Mouse (Mus musculus): ENCODE results near the gene Pick1.

Pick1 gene

DNA sequence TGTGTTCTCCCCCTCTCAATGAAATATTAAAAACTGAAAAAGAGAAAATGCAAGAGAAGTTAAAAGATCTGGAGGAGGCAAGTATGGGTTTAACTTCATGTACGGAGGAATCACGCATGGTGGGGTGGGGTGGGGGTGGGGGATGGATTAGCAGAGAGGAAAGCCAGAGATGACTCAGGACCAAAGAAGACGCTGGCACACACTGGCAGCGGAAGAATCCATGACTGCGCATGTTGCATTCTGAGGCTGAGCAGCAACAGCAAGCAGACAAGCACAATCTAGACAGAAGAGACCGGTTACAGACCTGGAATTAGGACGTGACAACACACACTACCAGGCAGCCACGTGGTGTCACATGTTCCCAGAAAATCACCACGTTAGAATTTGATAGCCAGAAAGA is 63.8 kb downstream of the Pick1 start:
- in situ Hi-C loops (cut with MboI; ENCODE audit: low pct_unique_long_range_greater_than_20kb in 1 of 2, low sequenced_read_pairs in 2 of 2, unreplicated experiment in 1 of 2) = no loop called here

DNA sequence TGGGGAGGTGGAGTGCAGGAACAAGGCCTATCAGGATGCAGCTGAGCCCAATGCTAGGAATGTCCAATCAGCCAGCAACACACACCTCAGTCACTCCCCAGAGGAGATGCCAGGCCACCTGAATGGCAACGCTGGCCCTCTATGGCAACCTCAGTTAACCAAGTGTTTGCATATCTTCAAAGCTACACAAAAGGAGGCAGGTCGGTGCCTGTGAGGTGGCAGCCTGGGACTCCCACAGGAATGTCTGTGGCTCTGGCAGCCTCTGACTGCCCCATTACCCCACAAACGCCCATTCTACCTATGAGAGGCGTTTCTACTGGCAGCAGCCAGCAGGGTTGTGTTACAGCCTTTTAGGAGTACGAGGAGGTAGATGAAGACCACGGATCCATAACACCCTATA is 69.6 kb downstream of the Pick1 start:
- in situ Hi-C loops (cut with MboI; ENCODE audit: low pct_unique_long_range_greater_than_20kb in 1 of 2, low sequenced_read_pairs in 2 of 2, unreplicated experiment in 1 of 2) = no loop called here
